Mouse (Mus musculus) Muller cell, postnatal 12 days (primary cell): ENCODE data around the gene Slc30a7.
"Not testable (repeated sequence)": the region's sequence is repeated elsewhere in the genome, so short reads cannot be mapped to it uniquely, and the experiment has no call there.

Source experiments
- DNase-seq: peaks from one replicate; pipeline ENCODE4 v3.0.0-alpha.2; 2015; ENCODE audit errors: inconsistent ontology term

Slc30a7 gene

GRCm38 (mm10) chr3:115949220-115949920 is 57.8 kb downstream of the Slc30a7 start:
- DNase-seq: no peak

GRCm38 (mm10) chr3:115946272-115946671 is 60.9 kb downstream of the Slc30a7 start:
- DNase-seq: no peak

- no peak for DNase-seq
Measured at GRCm38 (mm10) chr3:115944376-115944775, 62.8 kb downstream of the Slc30a7 start.

DNA sequence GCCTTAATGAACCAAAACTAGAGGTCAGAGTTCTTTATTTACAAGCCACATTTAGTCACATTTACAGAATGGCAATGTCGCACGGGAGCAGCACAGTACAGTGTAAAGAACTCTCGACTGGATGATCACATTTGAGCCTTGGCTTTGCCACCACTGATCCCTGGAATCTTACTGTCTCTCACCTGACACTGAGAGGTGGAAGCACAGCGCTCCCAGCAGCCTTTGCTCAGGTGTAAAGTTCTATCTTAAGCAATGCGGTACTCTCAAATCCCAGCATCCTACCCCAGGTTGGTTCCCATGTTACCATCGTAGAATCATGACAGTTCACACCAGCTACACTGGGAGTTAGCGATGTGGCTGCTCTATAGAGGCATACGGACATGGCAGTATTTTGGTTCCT is 65.7 kb downstream of the Slc30a7 start:
- DNase-seq: no peak

- DNase-seq: no peak
Measured at GRCm38 (mm10) chr3:115940510-115940909, 66.7 kb downstream of the Slc30a7 start.

DNA sequence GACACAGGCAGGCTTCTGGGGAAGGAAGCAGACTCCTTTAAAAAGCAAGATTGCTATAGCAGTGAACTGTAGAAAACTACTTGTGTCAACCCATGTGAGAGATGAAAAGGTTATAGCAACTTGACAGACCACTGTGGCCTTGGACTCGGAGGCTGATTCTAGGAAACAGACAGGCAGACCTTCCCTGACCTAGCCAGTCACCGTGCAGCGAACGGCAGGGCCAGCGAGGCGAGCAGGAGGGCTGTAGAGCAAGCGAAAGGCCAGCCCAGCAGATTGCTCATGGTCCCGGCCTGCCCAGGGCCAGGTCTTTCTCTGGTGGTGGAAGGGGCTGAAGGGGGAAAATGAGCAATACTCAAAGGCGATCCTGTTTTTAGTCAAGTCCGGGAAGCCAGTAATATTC is 69.4 kb downstream of the Slc30a7 start:
- DNase-seq: no peak

GRCm38 (mm10) chr3:115936734-115937599 is 70.2 kb downstream of the Slc30a7 start:
- DNase-seq: no peak

- no peak for DNase-seq
Measured at GRCm38 (mm10) chr3:115933293-115934186, 73.7 kb downstream of the Slc30a7 start.

- no peak for DNase-seq
Measured at GRCm38 (mm10) chr3:115931701-115932100, 75.5 kb downstream of the Slc30a7 start.

DNA sequence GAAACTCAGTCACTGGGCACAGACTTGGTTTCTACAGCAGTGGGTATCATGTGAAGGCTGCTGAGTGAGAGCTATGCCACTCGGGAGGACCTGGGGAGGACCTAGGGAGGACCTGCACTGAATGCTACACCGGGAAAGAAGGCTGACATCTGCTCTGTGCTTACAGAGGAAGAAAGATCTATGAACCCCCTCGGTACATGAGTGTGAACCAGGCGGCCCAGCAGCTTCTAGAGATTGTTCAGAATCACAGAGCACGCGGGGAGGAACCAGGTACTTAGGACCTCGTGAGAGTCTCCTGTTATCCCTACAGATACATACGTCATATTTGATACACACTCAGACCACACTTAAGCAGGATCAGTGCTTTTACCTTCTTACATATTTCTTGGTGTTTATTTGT is 80.7 kb downstream of the Slc30a7 start:
- no peak for DNase-seq

DNA sequence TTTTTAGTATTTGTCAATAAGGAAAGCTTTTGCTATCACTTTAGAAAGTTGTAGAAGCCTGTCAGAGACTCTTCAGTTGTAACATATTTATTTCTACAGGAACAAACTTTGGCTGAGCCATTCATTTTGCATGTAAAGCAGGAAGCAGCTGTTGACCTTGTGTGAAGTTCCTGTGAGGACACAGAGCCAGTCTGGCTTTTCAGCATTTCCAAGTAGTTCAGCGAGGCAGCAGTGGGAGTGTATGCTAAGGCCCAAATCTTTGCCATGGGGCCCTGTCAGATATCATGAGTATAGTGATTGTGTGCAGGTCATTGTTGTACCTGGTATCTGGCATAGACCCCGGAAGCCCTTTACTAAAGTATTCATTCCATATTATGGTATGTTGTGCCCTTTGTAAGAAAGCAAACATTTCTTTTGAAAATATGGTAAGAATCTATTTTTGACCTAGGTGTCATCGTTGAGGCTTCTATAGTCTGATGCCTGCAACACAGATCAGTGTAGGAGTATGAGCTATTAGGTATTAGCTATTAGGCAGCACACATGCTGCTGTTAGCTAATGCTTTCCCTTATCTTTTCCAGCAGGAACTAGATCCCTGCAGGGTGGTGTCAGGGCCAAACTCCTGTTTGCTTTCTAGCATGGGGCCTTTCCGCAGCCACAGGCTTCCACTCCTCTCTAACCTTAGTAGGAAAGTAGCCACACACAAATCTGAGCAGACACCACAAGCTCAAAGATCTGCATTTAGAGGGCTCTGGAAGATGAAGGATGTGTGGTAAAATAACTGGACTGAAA is 82.6 kb downstream of the Slc30a7 start:
- no peak for DNase-seq

- DNase-seq: not testable (repeated sequence)
Measured at GRCm38 (mm10) chr3:115907406-115907805, 99.8 kb downstream of the Slc30a7 start.

GRCm38 (mm10) chr3:115905567-115905966 is 101.6 kb downstream of the Slc30a7 start:
- no peak for DNase-seq

GRCm38 (mm10) chr3:115905067-115905466 is 102.1 kb downstream of the Slc30a7 start:
- no peak for DNase-seq

GRCm38 (mm10) chr3:115902301-115902956 is 104.8 kb downstream of the Slc30a7 start:
- no peak for DNase-seq

- DNase-seq: no peak
Measured at GRCm38 (mm10) chr3:115898354-115898948, 108.8 kb downstream of the Slc30a7 start.

GRCm38 (mm10) chr3:115893166-115893565 is 114.0 kb downstream of the Slc30a7 start:
- DNase-seq: peak; percentile 15

DNA sequence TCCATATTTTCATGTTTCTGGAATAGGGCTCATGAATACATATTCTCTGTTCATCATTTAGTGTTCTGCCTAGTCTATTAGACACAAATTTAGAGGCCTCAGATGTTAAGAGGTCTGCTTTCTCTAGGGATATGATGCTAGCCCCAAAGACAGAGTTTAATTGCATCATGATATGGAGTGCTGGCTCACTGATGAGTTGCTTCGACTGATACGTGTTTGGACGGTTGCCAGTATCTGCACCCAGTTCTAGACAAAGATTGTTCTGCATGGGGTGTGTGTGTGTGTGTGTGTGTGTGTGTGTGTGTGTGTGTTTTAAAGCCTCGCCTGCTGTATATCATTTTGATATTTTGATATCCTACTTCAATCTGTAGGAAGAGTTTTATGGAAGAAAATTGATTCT is 114.9 kb downstream of the Slc30a7 start:
- DNase-seq: no peak
